11 mouse cellular contexts compared by ENCODE assay signal in the genomic region with DNA sequence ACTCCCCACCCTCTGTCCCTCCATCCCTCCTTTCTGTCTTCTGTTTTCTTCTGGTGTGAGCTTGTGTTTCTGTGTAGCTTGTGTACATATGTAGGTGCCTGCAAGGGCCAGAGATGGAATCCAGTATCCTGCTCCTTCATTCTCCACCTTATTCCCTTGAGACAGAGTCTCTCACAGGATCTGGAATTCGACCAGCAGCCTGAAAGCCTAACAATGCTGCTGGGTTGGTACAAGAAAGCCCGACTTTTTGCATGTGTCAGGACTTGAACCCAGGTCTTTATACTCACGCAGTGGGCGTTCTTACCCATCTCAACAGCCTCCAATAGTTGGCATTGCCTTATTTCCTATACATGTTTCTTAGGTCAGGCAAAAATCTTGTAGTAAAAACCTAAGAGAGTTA. TPM values are rescaled to one million over a fixed set of nuclear protein-coding genes. Genes with fewer than 3 reads are reported as not detected.
DNase-seq lines count a peak whose midpoint lies in the region; ATAC-seq lines count a peak whose summit lies in the region.
"Had no signal": no experiment of that assay in that cellular context is flagged by ENCODE, and none has a peak within 500 bp of the region (broad histone marks: within the 10 kb centered on the region; RNA-seq: fewer than 3 reads in every experiment).

No protein-coding gene starts in this region.

- H3K9ac ChIP-seq in heart, embryonic 13.5 days, result peak overlapping the region; percentile 50; the same call in 1 of the 2 replicates
- H3K9ac ChIP-seq in lung, embryonic 15.5 days, result no peak overlapping the region
- no peak overlapping the region for H3K9ac ChIP-seq in hindbrain, embryonic 15.5 days

- H3K4me2 ChIP-seq in heart, embryonic 13.5 days, result peak overlapping the region; percentile 92
- peak overlapping the region; percentile 20; the same call in 1 of the 2 replicates for H3K4me2 ChIP-seq in lung, embryonic 15.5 days
- H3K4me2 ChIP-seq in hindbrain, embryonic 15.5 days, result peak overlapping the region; percentile 24

- no peaks in the 10 kb centered on the region for H3K9me3 ChIP-seq in heart, embryonic 13.5 days
- no peaks in the 10 kb centered on the region for H3K9me3 ChIP-seq in lung, embryonic 15.5 days
- no peaks in the 10 kb centered on the region for H3K9me3 ChIP-seq in hindbrain, embryonic 15.5 days

- no peak for ATAC-seq in heart, embryonic 13.5 days (ENCODE audit: extremely low read depth, insufficient number of reproducible peaks, low FRiP score, low TSS enrichment)
- no peak for ATAC-seq in lung, embryonic 15.5 days (ENCODE audit: borderline replicate concordance, extremely low read depth, low FRiP score, low TSS enrichment)
- no peak for ATAC-seq in hindbrain, embryonic 15.5 days (ENCODE audit: low FRiP score, low read depth)
- no peak for ATAC-seq in erythroid progenitor cell, adult 5-6 weeks (replicated peaks; ENCODE audit: low FRiP score, poor library complexity, severe bottlenecking)
- ATAC-seq: inflammation-experienced regulatory T-cells, adult 6 months had no signal

- no peaks in the 10 kb centered on the region for H3K27me3 ChIP-seq in heart, embryonic 13.5 days (replicated peaks)
- no peaks in the 10 kb centered on the region for H3K27me3 ChIP-seq in lung, embryonic 15.5 days
- no peaks in the 10 kb centered on the region for H3K27me3 ChIP-seq in hindbrain, embryonic 15.5 days

- peaks cover 16% of the 10 kb centered on the region for H3K36me3 ChIP-seq in heart, embryonic 13.5 days
- H3K36me3 ChIP-seq in lung, embryonic 15.5 days, result no peaks in the 10 kb centered on the region
- no peaks in the 10 kb centered on the region for H3K36me3 ChIP-seq in hindbrain, embryonic 15.5 days

- peak overlapping the region; percentile 24 for H3K4me3 ChIP-seq in heart, embryonic 13.5 days
- no peak overlapping the region for H3K4me3 ChIP-seq in lung, embryonic 15.5 days
- H3K4me3 ChIP-seq in hindbrain, embryonic 15.5 days, result no peak overlapping the region

- WGBS in heart, embryonic 13.5 days, result 75% methylated on average over 4 of the region's 4 CpGs
- 86% methylated on average over 4 of the region's 4 CpGs for WGBS in lung, embryonic 15.5 days
- 82% methylated on average over 4 of the region's 4 CpGs for WGBS in hindbrain, embryonic 15.5 days

- peak; percentile 70 for DNase-seq in cerebellum, adult 9-10 months
- DNase-seq in cerebellum, adult 11 months, result no peak
- no peak for DNase-seq in heart, postnatal 4 days
- DNase-seq in lung, postnatal 14 days, result no peak
- DNase-seq: lung, adult 2 months; thymus, postnatal 4 days had no signal

- H3K4me1 ChIP-seq in heart, embryonic 13.5 days, result peaks cover 62% of the 10 kb centered on the region
- H3K4me1 ChIP-seq in lung, embryonic 15.5 days, result peaks cover 40% of the 10 kb centered on the region
- H3K4me1 ChIP-seq in hindbrain, embryonic 15.5 days (replicated peaks), result peaks cover 30% of the 10 kb centered on the region

- H3K27ac ChIP-seq in heart, embryonic 13.5 days (replicated peaks), result peak overlapping the region; percentile 68
- 0 out of 2 replicates have a peak overlapping the region, but pooled peaks have one; percentile 10 for H3K27ac ChIP-seq in lung, embryonic 15.5 days
- no peak overlapping the region for H3K27ac ChIP-seq in hindbrain, embryonic 15.5 days (replicated peaks)

RNA-seq across cellular contexts. Expression of gene Lhfp, which starts 4.4 kb away (rescaled TPM):
- polyA plus RNA-seq in heart, embryonic 13.5 days (2015; fragmentation: Nextera tagmentation; extraction: Ambion mirVana), result 82.7 and 92.5 TPM in 2 replicates
- 10 to 100 TPM; 76.4 to 79.6 TPM for total RNA-seq in heart, postnatal 4 days (2021)
- 79.3 and 82.4 TPM in 2 replicates for polyA plus RNA-seq in lung, embryonic 15.5 days (2015; fragmentation: Nextera tagmentation; extraction: Ambion mirVana)
- 64.8 and 69.7 TPM in 2 replicates for polyA plus RNA-seq in hindbrain, embryonic 15.5 days (2015; fragmentation: Nextera tagmentation; extraction: Ambion mirVana)
- total RNA-seq in erythroid progenitor cell, adult 5-6 weeks (2015; ENCODE audit: low replicate concordance), result 1.1 TPM in 1 of 2 replicates, not detected in the other
- 1.4 TPM in 1 of 2 replicates, not detected in the other for total RNA-seq in erythroid progenitor cell, adult 5-6 weeks (2017; ENCODE audit: low replicate concordance)
- polyA plus RNA-seq: inflammation-experienced regulatory T-cells, adult 6 months had no signal

RNA-seq across cellular contexts. Expression of gene Cog6, which starts 28.7 kb away (rescaled TPM):
- 48.0 and 50.2 TPM in 2 replicates for polyA plus RNA-seq in heart, embryonic 13.5 days (2015; fragmentation: Nextera tagmentation; extraction: Ambion mirVana)
- total RNA-seq in heart, postnatal 4 days (2021), result 10 to 100 TPM; 50.5 to 53.0 TPM
- polyA plus RNA-seq in lung, embryonic 15.5 days (2015; fragmentation: Nextera tagmentation; extraction: Ambion mirVana), result 39.4 and 46.1 TPM in 2 replicates
- polyA plus RNA-seq in hindbrain, embryonic 15.5 days (2015; fragmentation: Nextera tagmentation; extraction: Ambion mirVana), result 47.1 and 47.6 TPM in 2 replicates
- total RNA-seq in erythroid progenitor cell, adult 5-6 weeks (2015; ENCODE audit: low replicate concordance), result 5.4 and 20.2 TPM in 2 replicates
- total RNA-seq in erythroid progenitor cell, adult 5-6 weeks (2017; ENCODE audit: low replicate concordance), result 4.0 and 10.7 TPM in 2 replicates

Comparison
In these comparisons a context has a peak if more than half of its experiments do, and no peak if none do; other contexts are left out.
1. H3K4me2 ChIP-seq: peak in every context shown above with its lines; median percentile 92 in heart, embryonic 13.5 days; 24 in hindbrain, embryonic 15.5 days; 20 in lung, embryonic 15.5 days.